Mouse (Mus musculus): ENCODE data around the gene Hip1.

Gene Hip1

DNA sequence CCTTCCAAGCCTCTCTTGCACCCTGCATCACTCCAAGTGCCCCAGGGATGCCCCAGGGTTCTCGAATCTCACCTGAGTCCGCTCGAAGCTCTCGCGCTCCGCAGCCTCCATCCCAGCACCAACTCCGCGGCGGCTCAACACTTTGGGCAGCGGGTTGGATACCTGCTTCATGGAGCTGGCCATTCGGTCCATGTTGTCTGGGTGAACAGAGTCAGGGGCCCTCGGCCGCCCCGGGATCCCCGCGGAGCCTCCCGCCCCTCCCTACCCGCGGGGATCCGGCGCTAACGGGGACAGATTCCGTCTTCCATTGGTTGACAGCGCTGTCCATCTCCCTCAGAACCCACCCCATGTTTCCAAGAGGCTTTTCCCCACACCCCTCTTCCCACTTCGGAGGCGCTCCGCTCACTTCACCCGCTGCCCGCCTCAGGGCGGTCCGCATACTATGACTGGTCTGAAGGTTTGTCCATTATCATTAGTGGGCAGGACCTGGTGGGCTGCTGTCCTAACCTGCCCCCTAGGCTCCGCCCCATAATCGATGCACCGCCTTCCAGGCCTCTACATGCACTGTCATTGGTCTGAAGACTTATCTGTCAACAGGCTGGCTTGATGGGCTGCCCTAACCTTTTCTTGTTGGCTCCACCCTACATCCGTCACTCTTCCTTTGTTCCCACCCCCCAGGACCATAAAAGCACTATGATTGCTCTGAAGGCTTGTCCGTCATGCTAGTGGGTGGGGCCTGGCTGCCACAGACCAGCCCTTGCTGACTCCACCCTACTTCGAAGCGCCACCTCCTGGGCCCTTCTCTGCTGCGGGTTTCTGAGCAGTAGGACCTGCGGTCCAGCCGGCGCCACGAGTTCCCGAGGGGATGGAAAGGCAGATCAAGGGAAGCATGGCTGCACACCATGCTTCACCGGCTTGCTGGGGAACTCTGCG, at the start of gene Hip1:
TSS of gene Hip1 (minus strand) at position 256 of the 933 bp plus-strand sequence.
- peak; percentile 96 for DNase-seq

DNA sequence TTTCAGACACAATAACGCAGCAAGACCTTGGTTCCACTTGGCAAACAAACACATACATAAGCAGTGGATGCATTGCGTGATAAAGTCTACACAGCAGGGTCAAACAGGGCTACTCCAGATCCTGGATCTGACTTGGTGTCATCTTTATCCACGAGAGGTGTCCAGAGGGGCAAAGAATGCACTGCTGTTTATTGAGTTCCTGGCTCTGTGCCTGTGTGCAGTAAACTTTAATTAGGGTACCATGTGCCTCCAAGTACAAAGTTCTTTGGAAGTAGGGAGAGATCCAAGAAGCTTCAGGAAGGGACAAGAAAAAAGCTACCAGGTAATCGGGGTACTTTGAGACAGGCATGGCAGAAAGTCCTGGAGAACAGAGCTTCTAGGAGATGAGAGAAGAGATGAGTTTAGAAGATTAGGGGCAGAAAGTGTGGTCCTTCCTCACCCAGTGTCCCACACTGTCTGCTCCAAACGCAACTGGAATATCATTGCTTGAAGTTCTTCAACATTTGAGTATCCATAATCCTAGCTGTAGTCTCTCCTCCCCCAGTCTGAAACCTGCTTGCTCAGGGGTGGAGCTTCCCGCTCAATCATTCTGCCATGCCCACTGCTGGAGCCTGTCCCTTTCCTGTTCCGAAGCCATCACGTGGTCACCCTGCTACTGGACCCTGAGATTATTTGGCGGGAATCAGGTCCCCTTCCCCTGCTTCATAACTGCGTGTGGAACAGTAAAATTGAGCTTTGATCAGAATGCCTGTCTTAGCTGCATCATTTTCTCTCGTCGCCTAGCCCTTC, 45.3 kb upstream of the Hip1 start:
- DNase-seq: no peak

- no peak for DNase-seq
Measured at GRCm38 (mm10) chr5:135587764-135588163, 42.8 kb upstream of the Hip1 start.

DNA sequence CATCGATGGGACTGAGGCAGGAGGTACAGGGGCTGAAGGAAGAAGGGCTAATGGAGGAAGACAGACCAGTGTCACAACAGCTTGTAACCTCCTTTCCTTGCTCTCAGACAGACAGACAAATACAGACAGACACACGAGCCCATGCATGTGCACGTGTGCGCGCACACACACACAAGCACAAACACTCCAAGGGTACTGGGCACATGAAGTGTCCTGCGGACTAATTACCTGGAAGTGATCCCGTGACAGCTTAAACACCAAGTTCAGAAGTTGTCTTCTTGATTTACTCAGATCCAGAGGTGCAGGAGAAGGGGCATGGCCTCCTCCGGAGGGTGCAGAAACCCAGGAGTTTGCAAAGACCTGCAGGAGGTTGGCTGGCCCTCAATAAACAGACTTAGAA, 40.8 kb upstream of the Hip1 start:
- no peak for DNase-seq

- DNase-seq: no peak
Measured at GRCm38 (mm10) chr5:135582330-135582729, 37.4 kb upstream of the Hip1 start.

GRCm38 (mm10) chr5:135579331-135579751, 34.4 kb upstream of the Hip1 start:
- peak; percentile 56 for DNase-seq

DNA sequence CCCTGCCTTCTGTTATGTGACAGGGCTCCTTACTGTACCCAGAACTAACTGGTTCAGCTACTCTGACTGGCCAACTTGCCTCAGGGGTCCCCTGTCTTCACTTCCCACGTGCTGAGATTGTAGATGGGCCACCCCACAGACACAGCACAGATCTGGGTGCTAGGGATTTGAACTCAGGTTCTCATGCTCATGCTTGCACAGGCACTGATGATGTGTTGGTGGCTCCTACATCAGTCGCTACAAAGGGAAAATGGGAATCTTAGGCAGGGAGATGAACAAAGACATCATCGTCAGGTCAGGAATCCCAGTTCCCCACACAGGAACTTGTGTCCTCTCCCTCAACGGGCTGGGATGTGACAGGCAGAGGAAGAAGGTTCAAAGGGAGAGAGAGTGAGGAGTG, 31.1 kb upstream of the Hip1 start:
- DNase-seq: no peak

- no peak for DNase-seq
Measured at GRCm38 (mm10) chr5:135573006-135573405, 28.1 kb upstream of the Hip1 start, which contains the start of gene Ccl24. Gene Ccl24, minus strand, starts transcription at chr5:135573049.

GRCm38 (mm10) chr5:135568698-135569097, 23.8 kb upstream of the Hip1 start:
- DNase-seq: no peak

DNA sequence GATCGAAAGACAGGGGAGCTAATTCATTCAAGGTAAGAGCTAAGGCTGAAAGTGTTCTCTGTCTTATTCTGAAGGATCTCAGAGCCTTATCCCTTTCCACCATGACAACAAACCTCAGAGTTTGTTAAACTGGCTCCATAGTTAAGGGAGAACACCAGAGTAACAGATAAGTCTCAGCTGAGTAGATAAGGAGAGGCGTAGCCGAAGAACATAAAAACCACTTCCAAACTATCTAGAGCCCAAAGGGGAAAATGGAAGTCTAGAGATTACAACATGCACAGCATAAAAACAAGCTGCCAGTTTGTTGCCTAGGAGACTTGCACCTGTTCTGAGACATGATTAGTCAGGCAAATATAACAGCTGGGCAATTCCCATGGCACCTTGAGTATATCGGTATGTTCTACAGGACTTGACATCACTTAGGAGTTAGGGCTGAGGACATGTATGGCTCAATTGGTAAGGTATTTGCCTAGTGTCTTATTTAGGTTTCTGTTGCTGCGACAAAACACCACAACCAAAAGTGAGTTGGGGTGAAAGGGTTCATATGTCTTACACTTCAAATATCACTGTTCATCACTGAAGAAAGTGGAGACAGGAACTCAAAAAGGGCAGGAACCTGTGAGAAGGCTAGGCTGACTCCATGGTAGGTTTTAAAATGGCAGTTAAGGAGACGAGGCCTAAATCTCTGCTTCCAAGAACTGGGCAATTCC, 22.8 kb upstream of the Hip1 start:
- DNase-seq: no peak

DNA sequence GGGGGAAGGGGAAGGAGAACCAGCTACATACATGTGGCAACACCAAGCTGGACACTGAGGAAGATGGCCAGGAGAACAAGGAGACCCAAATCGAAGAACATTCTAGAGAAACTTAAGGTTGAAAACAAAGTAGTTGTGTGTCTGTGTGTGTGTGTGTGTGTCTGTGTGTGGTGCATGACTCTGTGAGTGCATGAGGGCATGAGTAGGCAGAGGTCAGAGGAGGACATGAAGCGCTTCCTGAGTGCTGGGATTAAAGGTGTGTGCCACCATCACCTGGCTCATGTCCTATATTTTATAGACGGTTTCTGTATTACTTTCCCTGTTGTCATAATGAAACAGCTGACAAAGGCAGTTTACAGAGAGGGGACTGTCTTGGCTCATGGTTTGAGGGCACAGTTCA, 18.5 kb upstream of the Hip1 start, which contains the start of gene Ccl26:
TSS of gene Ccl26 (minus strand) at position 101 of the 400 bp plus-strand sequence.
- no peak for DNase-seq

DNA sequence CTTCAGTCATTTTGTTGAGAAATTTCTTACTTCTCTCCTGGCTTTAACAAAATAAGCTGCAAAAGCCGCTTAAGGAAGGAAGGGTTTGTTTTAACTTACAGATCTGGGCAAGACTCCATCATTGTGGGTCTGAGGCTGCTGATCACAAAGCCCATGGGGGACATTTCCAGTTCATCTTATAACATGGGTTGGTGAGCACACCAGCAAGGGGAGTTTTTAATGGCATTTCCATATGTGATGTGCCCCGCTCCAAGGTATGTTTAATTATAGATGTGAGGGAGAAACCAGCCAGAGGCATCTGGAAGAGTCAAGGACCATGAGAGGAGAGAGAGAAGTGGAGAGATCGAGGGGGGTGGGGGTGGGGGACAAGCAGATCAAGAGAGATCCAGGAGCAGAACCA, 12.8 kb upstream of the Hip1 start:
- DNase-seq: no peak

DNA sequence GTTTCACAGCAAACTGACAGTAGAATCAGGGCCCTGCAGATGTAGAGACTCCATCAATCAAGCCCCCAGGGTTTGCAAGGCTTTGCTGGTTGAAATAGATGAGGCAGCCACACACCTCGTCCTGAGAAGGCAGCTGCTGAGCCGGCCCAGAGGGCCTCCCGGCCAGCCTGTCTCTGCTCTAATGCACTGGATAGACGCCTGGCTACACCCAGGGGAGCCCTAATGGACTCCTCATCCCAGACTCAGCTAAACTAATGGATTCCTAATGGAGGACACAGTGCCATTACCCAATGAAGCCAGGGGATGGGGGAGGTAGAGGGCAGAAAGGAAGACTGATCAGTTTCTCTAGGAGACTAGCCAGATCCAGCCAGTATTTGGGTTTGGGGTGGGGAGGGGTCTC, 12.1 kb upstream of the Hip1 start:
- DNase-seq: no peak

DNA sequence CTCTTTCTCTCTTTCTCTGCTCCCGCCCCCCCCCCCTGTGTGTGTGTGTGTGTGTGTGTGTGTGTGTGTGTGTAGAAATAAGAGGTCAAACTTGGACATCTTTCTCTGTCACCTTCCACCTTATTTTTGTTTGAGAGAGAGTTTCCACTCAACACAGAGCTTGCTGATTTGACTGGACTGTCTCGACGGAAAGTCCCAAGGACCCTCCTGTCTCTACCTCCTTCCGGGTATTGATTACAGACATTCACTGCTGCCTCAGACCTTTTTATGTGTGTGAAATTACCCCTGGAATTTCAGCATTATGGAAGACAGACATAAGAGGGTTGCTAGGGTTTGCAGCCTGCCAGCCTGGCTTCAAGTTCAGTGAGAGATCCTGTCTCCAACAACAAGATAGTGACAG, 11.3 kb upstream of the Hip1 start:
- DNase-seq: no peak

GRCm38 (mm10) chr5:135551591-135551990, 6.7 kb upstream of the Hip1 start:
- no peak for DNase-seq

- no peak for DNase-seq
Measured at GRCm38 (mm10) chr5:135550910-135551309, 6.0 kb upstream of the Hip1 start.

DNA sequence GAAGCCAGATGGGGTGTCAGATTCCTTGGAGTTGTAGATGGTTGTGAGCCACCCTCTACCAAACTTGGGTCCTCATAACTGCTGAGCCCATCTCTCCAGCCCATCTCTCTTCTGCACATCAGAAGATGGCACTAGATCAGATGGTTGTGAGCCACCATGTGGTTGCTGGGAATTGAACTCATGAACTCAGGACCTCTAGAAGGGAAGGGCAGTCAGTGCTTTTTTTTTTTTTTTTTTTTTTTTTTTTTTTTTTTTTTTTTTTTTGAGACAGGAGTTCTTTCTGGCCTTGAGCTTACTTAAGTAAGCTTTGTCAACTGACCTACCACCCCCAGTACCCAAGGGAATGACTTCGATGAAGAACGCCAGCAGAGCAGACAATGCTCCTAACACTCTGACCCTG, 3.1 kb upstream of the Hip1 start:
- DNase-seq: no peak

DNA sequence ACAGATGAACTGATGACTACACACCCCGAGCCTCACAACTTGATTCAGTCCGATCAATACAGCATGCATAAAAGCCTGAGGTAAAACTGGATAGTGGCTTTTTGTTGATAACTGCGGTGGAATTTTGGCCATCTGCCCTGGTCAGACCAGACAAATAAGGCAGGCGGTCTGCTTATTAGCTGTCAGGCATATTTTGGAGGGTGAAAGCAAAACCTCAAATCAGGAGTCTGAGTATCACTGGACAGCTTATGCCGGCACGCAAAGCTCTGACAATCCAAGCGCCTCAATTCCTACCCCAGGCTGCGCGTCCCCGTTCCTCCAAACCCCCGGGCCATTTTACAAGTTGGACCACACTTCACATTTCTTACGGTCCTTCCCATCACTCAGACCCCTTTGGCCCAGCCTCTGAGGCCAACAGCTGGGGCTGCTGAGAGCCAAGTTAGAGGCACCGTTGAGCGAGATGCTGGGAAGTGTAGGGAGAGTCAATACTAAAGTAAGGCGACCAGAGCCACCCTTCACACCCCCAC, 825 bp downstream of the Hip1 start:
- DNase-seq: peak; percentile 25

DNA sequence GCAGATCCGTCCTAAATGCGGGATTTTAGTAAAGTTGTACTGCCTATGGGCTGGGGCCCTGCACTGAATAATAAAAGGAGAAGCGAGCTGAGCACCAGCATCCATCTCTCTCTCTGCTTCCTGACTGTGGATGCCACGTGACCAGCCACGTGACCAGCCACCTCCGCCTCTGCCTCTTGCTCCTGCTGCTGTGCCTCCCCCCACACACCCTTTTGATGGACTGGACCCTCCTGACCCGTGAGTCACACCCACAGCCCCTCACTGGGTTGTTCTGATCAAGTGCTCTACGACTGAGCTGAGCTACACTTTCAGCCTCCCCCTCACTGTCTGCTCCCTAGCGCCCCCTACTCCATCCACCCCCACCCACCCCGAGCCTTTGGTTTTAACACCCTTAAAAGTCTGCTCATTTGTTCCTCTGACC, 7.1 kb downstream of the Hip1 start:
- no peak for DNase-seq

- no peak for DNase-seq
Measured at GRCm38 (mm10) chr5:135537326-135537725, 7.6 kb downstream of the Hip1 start.

DNA sequence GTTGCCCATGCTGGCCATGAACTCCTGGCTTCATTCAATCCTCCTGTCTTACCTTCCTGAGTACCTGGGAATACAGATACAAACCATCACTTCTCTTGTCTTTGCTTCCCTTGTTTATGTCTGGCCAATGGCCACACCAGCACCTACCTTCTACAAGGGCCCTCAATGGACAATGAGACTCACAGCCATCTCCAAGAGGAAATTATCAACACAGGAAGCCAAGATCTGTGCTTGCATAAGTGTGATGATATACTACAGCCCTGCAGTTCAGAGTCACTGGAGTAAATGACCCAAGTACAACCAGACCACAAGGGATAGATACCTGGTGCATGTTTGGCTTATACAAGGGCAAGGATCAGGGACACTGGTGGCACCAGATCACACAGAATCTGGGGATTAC, 9.1 kb downstream of the Hip1 start:
- DNase-seq: no peak

GRCm38 (mm10) chr5:135533431-135533830, 11.5 kb downstream of the Hip1 start:
- no peak for DNase-seq

- no peak for DNase-seq
Measured at GRCm38 (mm10) chr5:135531306-135531845, 13.5 kb downstream of the Hip1 start.
